Mouse (Mus musculus): ENCODE measurements around the gene Fcrl6.

DNA sequence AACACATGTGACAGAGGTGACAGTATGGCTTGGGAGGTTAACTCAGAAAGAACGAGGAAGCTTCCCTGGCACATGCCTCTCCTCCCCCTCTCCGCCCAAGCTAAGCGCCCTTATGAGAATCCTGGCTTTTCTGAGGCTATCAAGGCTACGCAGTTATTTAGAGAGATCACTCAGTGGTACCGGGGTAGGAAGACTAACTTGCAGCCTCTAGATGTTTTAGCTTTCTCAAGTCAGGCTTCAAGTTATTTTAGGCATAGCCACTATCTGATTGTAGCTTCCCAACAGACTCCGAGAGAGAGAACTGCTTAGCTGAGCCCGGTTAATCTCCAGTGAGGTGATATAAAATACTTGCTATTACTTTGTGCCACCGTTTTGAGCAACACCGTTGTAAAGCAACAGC lies 47.0 kb upstream of the Fcrl6 start:
- no peak for TF ChIP-seq CTCF (IDR thresholded peaks at IDR 0.05; ENCODE audit: low read depth)
- no peak for TF ChIP-seq EP300 (optimal IDR thresholded peaks at IDR 0.05)

All from stomach, postnatal 0 days (tissue).